9 mouse cellular contexts compared by ENCODE assay signal in genomic region chr3:108384425-108384824, GRCm38 (mm10). TPM values are rescaled to one million over a fixed set of nuclear protein-coding genes. Genes with fewer than 3 reads are reported as not detected.
A peak's percentile ranks its signal among the peaks of the same experiment; 100 is the strongest.
DNase-seq lines count a peak whose midpoint lies in the region; ATAC-seq lines count a peak whose summit lies in the region.
"Had no signal": no experiment of that assay in that cellular context is flagged by ENCODE, and none has a peak within 500 bp of the region (broad histone marks: within the 10 kb centered on the region; RNA-seq: fewer than 3 reads in every experiment).

No protein-coding gene starts in this region.

- ATAC-seq in heart, embryonic 16.5 days (replicated peaks; ENCODE audit: extremely low read depth, insufficient read depth, low FRiP score): no peak
- no peak for ATAC-seq in hindbrain, embryonic 14.5 days (ENCODE audit: low FRiP score)
- no peak for ATAC-seq in midbrain, embryonic 13.5 days

- intact Hi-C loops in heart, postnatal 14 days (cut with DNase I): no loop called here

- peak overlapping the region; percentile 72; the same call in 1 of the 2 replicates for H3K9ac ChIP-seq in heart, embryonic 16.5 days (ENCODE audit: low read length)
- H3K9ac ChIP-seq in hindbrain, embryonic 14.5 days: 0 out of 2 replicates have a peak overlapping the region, but pooled peaks have one; percentile 54
- peak overlapping the region; percentile 67 for H3K9ac ChIP-seq in midbrain, embryonic 13.5 days (replicated peaks)

- H3K36me3 ChIP-seq in heart, embryonic 16.5 days (ENCODE audit: control insufficient read depth, insufficient read depth): peaks cover 3% of the 10 kb centered on the region; the same call in 1 of the 2 replicates
- peaks cover 4% of the 10 kb centered on the region; the same call in 1 of the 2 replicates for H3K36me3 ChIP-seq in hindbrain, embryonic 14.5 days (replicated peaks; ENCODE audit: control insufficient read depth, insufficient read depth)
- peaks cover 12% of the 10 kb centered on the region for H3K36me3 ChIP-seq in midbrain, embryonic 13.5 days

- peaks cover 34% of the 10 kb centered on the region for H3K4me1 ChIP-seq in heart, embryonic 16.5 days (ENCODE audit: control insufficient read depth, insufficient read depth, low read length)
- H3K4me1 ChIP-seq in hindbrain, embryonic 14.5 days (replicated peaks; ENCODE audit: control insufficient read depth, insufficient read depth, low read length): peaks cover 13% of the 10 kb centered on the region; the same call in 1 of the 2 replicates
- H3K4me1 ChIP-seq in midbrain, embryonic 13.5 days (replicated peaks): peaks cover 38% of the 10 kb centered on the region

- no peak overlapping the region for H3K27ac ChIP-seq in heart, embryonic 16.5 days (ENCODE audit: low read length)
- H3K27ac ChIP-seq in hindbrain, embryonic 14.5 days: no peak overlapping the region
- no peak overlapping the region for H3K27ac ChIP-seq in midbrain, embryonic 13.5 days

- peak overlapping the region; percentile 70 for H3K4me2 ChIP-seq in heart, embryonic 16.5 days (ENCODE audit: low read depth, low read length)
- H3K4me2 ChIP-seq in hindbrain, embryonic 14.5 days (replicated peaks): peak overlapping the region; percentile 53
- peak overlapping the region; percentile 68 for H3K4me2 ChIP-seq in midbrain, embryonic 13.5 days (replicated peaks)

- WGBS in heart, embryonic 16.5 days: 44% methylated on average over 2 of the region's 2 CpGs
- WGBS in hindbrain, embryonic 14.5 days: 36% methylated on average over 2 of the region's 2 CpGs
- 35% methylated on average over 2 of the region's 2 CpGs for WGBS in midbrain, embryonic 13.5 days

- H3K9me3 ChIP-seq in heart, embryonic 16.5 days (replicated peaks; ENCODE audit: control insufficient read depth, low read length): no peaks in the 10 kb centered on the region
- H3K9me3 ChIP-seq in hindbrain, embryonic 14.5 days (ENCODE audit: control insufficient read depth, low read length): no peaks in the 10 kb centered on the region
- no peaks in the 10 kb centered on the region for H3K9me3 ChIP-seq in midbrain, embryonic 13.5 days

- peak overlapping the region; percentile 80 for H3K4me3 ChIP-seq in heart, embryonic 16.5 days (ENCODE audit: low read length)
- H3K4me3 ChIP-seq in hindbrain, embryonic 14.5 days (replicated peaks; ENCODE audit: low read length): peak overlapping the region; percentile 52
- H3K4me3 ChIP-seq in midbrain, embryonic 13.5 days (replicated peaks): peak overlapping the region; percentile 65

- no peak for DNase-seq in heart, postnatal 14 days
- peak; percentile 21 for DNase-seq in NIH3T3 (ENCODE audit: low read depth)
- no peak for DNase-seq in hindbrain, embryonic 14.5 days (ENCODE audit: low spot score)
- DNase-seq in frontal cortex, postnatal 10 days (ENCODE audit: low spot score in 2 of 2): no peak
- DNase-seq in thymus, postnatal 36 days: no peak
- DNase-seq in cerebellum, adult 18-20 months: no peak
- DNase-seq: layer of hippocampus, postnatal 36 days had no signal

- H3K27me3 ChIP-seq in heart, embryonic 16.5 days (ENCODE audit: control insufficient read depth, insufficient read depth, low read length): no peaks in the 10 kb centered on the region
- H3K27me3 ChIP-seq in hindbrain, embryonic 14.5 days (ENCODE audit: control insufficient read depth, insufficient read depth, low read length): no peaks in the 10 kb centered on the region
- H3K27me3 ChIP-seq in midbrain, embryonic 13.5 days: no peaks in the 10 kb centered on the region

RNA-seq across cellular contexts. Expression of gene Psrc1, which starts 0.8 kb away (rescaled TPM):
- 21.9 and 23.0 TPM in 2 replicates for polyA plus RNA-seq in heart, embryonic 16.5 days (2015; fragmentation: Nextera tagmentation; extraction: Ambion mirVana)
- total RNA-seq in heart, postnatal 14 days (2021): 1 to 10 TPM; 1.1 to 1.7 TPM
- 5.6 and 9.6 TPM in 2 replicates for polyA plus RNA-seq in hindbrain, embryonic 14.5 days (2014; fragmentation: Nextera tagmentation; extraction: Ambion mirVana)
- polyA plus RNA-seq in midbrain, embryonic 13.5 days (2015; fragmentation: Nextera tagmentation; extraction: Ambion mirVana): 23.7 and 25.4 TPM in 2 replicates

RNA-seq across cellular contexts. Expression of gene Mybphl, which starts 19.7 kb away (rescaled TPM):
- 47.6 and 84.1 TPM in 2 replicates for polyA plus RNA-seq in heart, embryonic 16.5 days (2015; fragmentation: Nextera tagmentation; extraction: Ambion mirVana)
- 10 to 100 TPM; 18.9 to 53.7 TPM for total RNA-seq in heart, postnatal 14 days (2021)
- polyA plus RNA-seq in hindbrain, embryonic 14.5 days (2014; fragmentation: Nextera tagmentation; extraction: Ambion mirVana): 0.16 and 0.31 TPM in 2 replicates
- not detected in 2 replicates for polyA plus RNA-seq in midbrain, embryonic 13.5 days (2015; fragmentation: Nextera tagmentation; extraction: Ambion mirVana)

RNA-seq across cellular contexts. Expression of gene Celsr2, which starts 30.9 kb away (rescaled TPM):
- polyA plus RNA-seq in heart, embryonic 16.5 days (2015; fragmentation: Nextera tagmentation; extraction: Ambion mirVana): 2.7 and 3.9 TPM in 2 replicates
- total RNA-seq in heart, postnatal 14 days (2021): 1 to 10 TPM; 5.4 to 5.9 TPM
- 39.4 and 49.7 TPM in 2 replicates for polyA plus RNA-seq in hindbrain, embryonic 14.5 days (2014; fragmentation: Nextera tagmentation; extraction: Ambion mirVana)
- 56.5 and 65.5 TPM in 2 replicates for polyA plus RNA-seq in midbrain, embryonic 13.5 days (2015; fragmentation: Nextera tagmentation; extraction: Ambion mirVana)

Comparison
In these comparisons a context has a peak if more than half of its experiments do, and no peak if none do; other contexts are left out.
1. RNA of gene Mybphl, which starts 19.7 kb away (polyA plus RNA-seq): 47.6 to 84.1 TPM in heart, embryonic 16.5 days; 0.16 to 0.31 TPM in hindbrain, embryonic 14.5 days and not detected in midbrain, embryonic 13.5 days; every median in the first group is over 10 times any median in the second.
2. Peak in every context shown above with its lines, with median percentiles within 50 percentile points of each other: H3K4me2 ChIP-seq, H3K4me3 ChIP-seq and H3K9ac ChIP-seq.